Mouse (Mus musculus) v-Abl transformed pro-B cells (cell line): ENCODE data around the gene Psmd7.

Source experiments
- in situ Hi-C, 2 experiments: fragments of 400-800 bp; cut with MboI; formaldehyde crosslinking; loops; one replicate each; pipeline ENCODE4 v1.15.1; 2025; ENCODE audit not compliant: unreplicated experiment in 2 of 2

Gene Psmd7

GRCm38 (mm10) chr8:107581536-107581935 lies 6.7 kb downstream of the Psmd7 start:
- in situ Hi-C loops: loop anchor here (10.0 to 25.0 kb wide), 4 partner anchors 694 to 1169 kb away; partner anchors contain the start of genes Zfp90 (in 2 of the 2), Tango6 (in 1 of the 2) and Utp4 (in 1 of the 2)

GRCm38 (mm10) chr8:107580879-107581278 lies 7.4 kb downstream of the Psmd7 start:
- in situ Hi-C loops: loop anchor here (10.0 to 25.0 kb wide), 4 partner anchors 694 to 1169 kb away; partner anchors contain the start of genes Zfp90 (in 2 of the 2), Tango6 (in 1 of the 2) and Utp4 (in 1 of the 2)

- in situ Hi-C loops: loop anchor here (5.0 to 25.0 kb wide), 7 partner anchors 164 to 1166 kb away; partner anchors contain the start of genes Zfp90 (in 2 of the 2), Tango6 (in 1 of the 2) and Utp4 (in 1 of the 2)
These were observed 9.7 kb downstream of the Psmd7 start for GRCm38 (mm10) chr8:107578541-107578940.

GRCm38 (mm10) chr8:107578132-107578531 lies 10.1 kb downstream of the Psmd7 start:
- in situ Hi-C loops: loop anchor here (5.0 to 25.0 kb wide), 7 partner anchors 163 to 1166 kb away; partner anchors contain the start of genes Zfp90 (in 2 of the 2), Tango6 (in 1 of the 2) and Utp4 (in 1 of the 2)

- in situ Hi-C loops: loop anchor here (5.0 to 25.0 kb wide), 7 partner anchors 163 to 1165 kb away; partner anchors contain the start of genes Zfp90 (in 2 of the 2), Tango6 (in 1 of the 2) and Utp4 (in 1 of the 2)
These were observed 10.6 kb downstream of the Psmd7 start for GRCm38 (mm10) chr8:107577640-107578039.

- in situ Hi-C loops: loop anchor here (5.0 to 25.0 kb wide), 7 partner anchors 162 to 1164 kb away; partner anchors contain the start of genes Zfp90 (in 2 of the 2), Tango6 (in 1 of the 2) and Utp4 (in 1 of the 2)
These were observed 11.6 kb downstream of the Psmd7 start for GRCm38 (mm10) chr8:107576702-107577101.

- in situ Hi-C loops: loop anchor here (5.0 to 25.0 kb wide), 8 partner anchors 122 to 1162 kb away; partner anchors contain the start of genes Zfp90 (in 2 of the 2), Tango6 (in 1 of the 2) and Utp4 (in 1 of the 2)
These were observed 13.5 kb downstream of the Psmd7 start for GRCm38 (mm10) chr8:107574771-107575170.

GRCm38 (mm10) chr8:107572497-107572896 lies 15.8 kb downstream of the Psmd7 start:
- in situ Hi-C loops: loop anchor here (5.0 to 10.0 kb wide), 3 partner anchors 120 to 188 kb away; no protein-coding TSS in a partner anchor

- in situ Hi-C loops: loop anchor here (5.0 to 10.0 kb wide), 3 partner anchors 119 to 187 kb away; no protein-coding TSS in a partner anchor
These were observed 16.7 kb downstream of the Psmd7 start for GRCm38 (mm10) chr8:107571486-107572135.

- in situ Hi-C loops: loop anchor here (5.0 to 10.0 kb wide), 3 partner anchors 119 to 186 kb away; no protein-coding TSS in a partner anchor
These were observed 17.2 kb downstream of the Psmd7 start for GRCm38 (mm10) chr8:107571046-107571445.

- in situ Hi-C loops: no loop called here
These were observed 26.1 kb downstream of the Psmd7 start for GRCm38 (mm10) chr8:107562164-107562563.

- in situ Hi-C loops: no loop called here
These were observed 27.3 kb downstream of the Psmd7 start for GRCm38 (mm10) chr8:107560820-107561536.

GRCm38 (mm10) chr8:107556511-107556936 lies 31.7 kb downstream of the Psmd7 start:
- in situ Hi-C loops: loop anchor here in 1 of 2 experiments (5.0 kb wide), 1 partner anchor 49 kb away; no protein-coding TSS in a partner anchor

- in situ Hi-C loops: loop anchor here in 1 of 2 experiments (5.0 kb wide), 1 partner anchor 48 kb away; no protein-coding TSS in a partner anchor
These were observed 33.0 kb downstream of the Psmd7 start for GRCm38 (mm10) chr8:107555231-107555630.

- in situ Hi-C loops: no loop called here
These were observed 36.0 kb downstream of the Psmd7 start for GRCm38 (mm10) chr8:107552234-107552633.

GRCm38 (mm10) chr8:107546817-107547216 lies 41.4 kb downstream of the Psmd7 start:
- in situ Hi-C loops: no loop called here

GRCm38 (mm10) chr8:107546154-107546553 lies 42.1 kb downstream of the Psmd7 start:
- in situ Hi-C loops: no loop called here

GRCm38 (mm10) chr8:107545621-107546152 lies 42.6 kb downstream of the Psmd7 start:
- in situ Hi-C loops: no loop called here

GRCm38 (mm10) chr8:107544651-107545174 lies 43.6 kb downstream of the Psmd7 start:
- in situ Hi-C loops: no loop called here

- in situ Hi-C loops: no loop called here
These were observed 44.1 kb downstream of the Psmd7 start for GRCm38 (mm10) chr8:107544211-107544610.
